Mouse (Mus musculus): ENCODE measurements around the gene Ikzf5. TPM values are rescaled to one million over a fixed set of nuclear protein-coding genes. Genes with fewer than 3 reads are reported as not detected.

The Ikzf5 gene
- total RNA-seq, 2 experiments from 2014 or later: 28.8 to 31.1 TPM

DNA sequence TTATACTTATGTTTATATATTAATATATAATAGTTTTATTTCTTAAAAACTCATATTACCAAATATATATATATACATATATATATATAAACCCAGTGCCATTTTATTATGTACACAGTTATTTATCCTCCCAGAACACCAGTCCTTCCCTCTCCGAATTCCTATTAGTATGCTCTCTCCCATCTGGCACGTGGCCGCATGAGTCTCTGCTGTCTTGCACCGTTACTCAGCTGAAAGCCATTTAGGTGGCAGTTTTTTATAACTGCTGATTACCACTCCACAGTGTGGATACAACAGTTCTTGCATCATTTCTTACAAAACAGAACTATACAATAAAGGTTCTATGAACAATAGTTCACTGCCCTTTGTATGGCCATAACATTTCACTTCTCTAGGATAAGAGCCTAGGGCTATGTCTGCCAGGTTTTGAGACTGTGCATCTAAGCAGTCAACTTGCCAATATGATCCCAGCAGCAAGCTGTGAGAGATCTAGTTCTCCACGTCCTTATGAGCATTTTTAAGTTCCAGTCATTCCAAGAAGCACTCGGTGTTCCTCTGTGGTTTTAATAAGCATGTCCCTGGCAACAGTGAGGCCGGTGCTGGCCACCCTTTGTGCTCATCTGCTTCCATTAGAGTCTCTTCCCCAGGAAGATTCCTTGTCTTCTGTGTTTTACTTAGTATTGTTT, 64.3 kb downstream of the Ikzf5 start:
- DNase-seq: no peak

Other genes with a start within 250 kb of the Ikzf5 start
- 10 to 100 TPM in 1 of 2 experiments, 1 to 10 TPM in 1; 9.2 to 11.3 TPM for gene 5430419D17Rik, start 236.1 kb downstream of the Ikzf5 start, total RNA-seq (2021)
- gene Cuzd1, start 88.2 kb downstream of the Ikzf5 start, total RNA-seq (2021): under 1 TPM; 0.38 to 0.41 TPM
- gene Fam24b, start 81.0 kb downstream of the Ikzf5 start, total RNA-seq (2021): not detected
- gene Fam24a, start 76.7 kb downstream of the Ikzf5 start, total RNA-seq (2021): not detected
- 10 to 100 TPM; 17.7 to 19.4 TPM for gene 2310057M21Rik, start 47.8 kb downstream of the Ikzf5 start, total RNA-seq (2021)
- 10 to 100 TPM; 59.7 to 61.8 TPM for gene Pstk, start 39.4 kb downstream of the Ikzf5 start, total RNA-seq (2021)
- 10 to 100 TPM; 62.5 to 67.0 TPM for gene Acadsb, start 80 bp upstream of the Ikzf5 start, total RNA-seq (2021)
- gene Hmx3, start 132.3 kb upstream of the Ikzf5 start, total RNA-seq (2021): not detected
- gene Hmx2, start 138.3 kb upstream of the Ikzf5 start, total RNA-seq (2021): not detected
- 10 to 100 TPM; 68.6 to 70.0 TPM for gene Bub3, start 149.7 kb upstream of the Ikzf5 start, total RNA-seq (2021)